Mouse (Mus musculus) intestine, embryonic 15.5 days (tissue): ENCODE data around the gene Ddx25. TPM values are rescaled to one million over a fixed set of nuclear protein-coding genes. Genes with fewer than 3 reads are reported as not detected.

ENCODE experiments used
- ATAC-seq: fragments of 200-750 bp; cut with Nextera tagmentation; 2 replicates; pipeline ENCODE4 v1.8.0; 2017; ENCODE audit warnings: moderate TSS enrichment, moderate library complexity
- H3K27ac ChIP-seq: fragments of 300-500 bp; sonication (generic); 2 replicates; pipeline ENCODE4 v1.5.1; 2015; ENCODE audit warnings: mild to moderate bottlenecking, inconsistent platforms
- H3K27me3 ChIP-seq: fragments of 300-500 bp; sonication (generic); replicated peaks from 2 replicates; pipeline ENCODE4 v1.6.1; 2015; ENCODE audit warnings: inconsistent platforms
- H3K36me3 ChIP-seq: fragments of 300-500 bp; sonication (generic); 2 replicates; pipeline ENCODE4 v1.6.1; 2015; ENCODE audit warnings: inconsistent platforms
- H3K4me1 ChIP-seq: fragments of 300-500 bp; sonication (generic); replicated peaks from 2 replicates; pipeline ENCODE4 v1.6.1; 2015; ENCODE audit warnings: inconsistent platforms
- H3K4me2 ChIP-seq: fragments of 300-500 bp; sonication (generic); replicated peaks from 2 replicates; pipeline ENCODE4 v1.6.1; 2015; ENCODE audit warnings: mild to moderate bottlenecking, inconsistent platforms
- H3K4me3 ChIP-seq: fragments of 300-500 bp; sonication (generic); replicated peaks from 2 replicates; pipeline ENCODE4 v1.5.1; 2015; ENCODE audit warnings: inconsistent platforms
- H3K9ac ChIP-seq: fragments of 300-500 bp; sonication (generic); 2 replicates; pipeline ENCODE4 v1.6.1; 2015; ENCODE audit warnings: inconsistent platforms
- H3K9me3 ChIP-seq: fragments of 300-500 bp; sonication (generic); 2 replicates; pipeline ENCODE4 v1.6.1; 2016; ENCODE audit warnings: inconsistent platforms
- WGBS: fragments of 180-500 bp; shearing (Covaris S2); methylation state at CpG from one replicate; pipeline ENCODE4 v1.1.7; 2015; 5-methylcytosine and 5-hydroxymethylcytosine counted together
- polyA plus RNA-seq: library from polyadenylated mRNA; unstranded; fragments of >200 nt; fragmentation: Nextera tagmentation; extraction: Ambion mirVana; gene quantifications from 2 replicates; pipeline ENCODE4 v1.2.1, GENCODE M21; 2015

Gene Ddx25
- 1.6 and 1.7 TPM in 2 replicates for polyA plus RNA-seq

DNA sequence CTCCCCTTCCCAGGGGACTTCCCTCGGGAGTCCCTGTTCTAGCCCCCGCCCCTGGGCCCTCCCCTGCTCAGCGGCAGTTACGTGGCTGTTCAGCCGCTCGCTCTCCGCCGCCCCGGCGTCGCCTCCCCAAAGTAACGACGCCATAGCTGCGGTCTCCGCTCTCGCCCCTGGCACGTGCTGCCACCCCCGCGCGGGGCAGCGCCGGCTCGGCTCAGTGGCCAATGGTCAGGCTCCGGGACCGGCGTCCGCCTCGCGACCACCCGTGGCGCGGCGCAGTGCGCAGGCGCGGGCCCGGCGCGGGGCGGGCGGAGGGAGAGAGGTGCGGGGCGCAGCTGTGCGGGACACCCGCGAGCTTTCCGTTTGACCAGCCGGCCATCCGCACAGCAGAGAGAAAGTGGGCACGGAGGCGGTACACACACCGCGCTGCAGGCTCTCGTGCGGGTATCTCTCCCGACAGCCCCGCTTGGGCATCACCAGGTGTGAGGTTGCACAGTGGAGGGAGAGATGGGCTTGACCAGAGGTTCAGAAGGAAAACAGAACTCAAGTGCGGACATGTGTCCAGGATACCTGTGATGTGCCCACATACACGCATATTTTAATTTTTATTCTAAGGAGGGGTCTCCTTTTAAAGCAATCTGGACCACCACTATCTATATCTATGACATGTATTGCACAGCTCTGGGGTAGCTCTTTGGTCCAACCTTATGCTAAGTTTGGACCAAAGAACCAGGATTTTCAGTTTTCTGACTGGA, at the start of gene Ddx25, which contains the start of gene Pus3:
Gene Ddx25 (minus strand): TSS at position 272 of the 752 bp plus-strand sequence.
Gene Pus3 (plus strand): TSS at position 339 of the 752 bp plus-strand sequence.
- 0 out of 2 replicates have a peak, but pooled peaks cover 11% of the 10 kb centered on the region for H3K4me1 ChIP-seq
- ATAC-seq = peak; percentile 68
- H3K9ac ChIP-seq = peak within 1 kb of the TSS; percentile 57
- H3K27ac ChIP-seq = 0 out of 2 replicates have a peak within 1 kb of the TSS, but pooled peaks have one; percentile 23
- H3K36me3 ChIP-seq = peaks cover 6% of the 10 kb centered on the region
- H3K27me3 ChIP-seq = no peaks in the 10 kb centered on the region
- H3K9me3 ChIP-seq = no peaks in the 10 kb centered on the region
- H3K4me3 ChIP-seq = peak within 1 kb of the TSS; percentile 61
- peak within 1 kb of the TSS; percentile 99 for H3K4me2 ChIP-seq
- WGBS = 1% methylated on average over 58 of the region's 59 CpGs

DNA sequence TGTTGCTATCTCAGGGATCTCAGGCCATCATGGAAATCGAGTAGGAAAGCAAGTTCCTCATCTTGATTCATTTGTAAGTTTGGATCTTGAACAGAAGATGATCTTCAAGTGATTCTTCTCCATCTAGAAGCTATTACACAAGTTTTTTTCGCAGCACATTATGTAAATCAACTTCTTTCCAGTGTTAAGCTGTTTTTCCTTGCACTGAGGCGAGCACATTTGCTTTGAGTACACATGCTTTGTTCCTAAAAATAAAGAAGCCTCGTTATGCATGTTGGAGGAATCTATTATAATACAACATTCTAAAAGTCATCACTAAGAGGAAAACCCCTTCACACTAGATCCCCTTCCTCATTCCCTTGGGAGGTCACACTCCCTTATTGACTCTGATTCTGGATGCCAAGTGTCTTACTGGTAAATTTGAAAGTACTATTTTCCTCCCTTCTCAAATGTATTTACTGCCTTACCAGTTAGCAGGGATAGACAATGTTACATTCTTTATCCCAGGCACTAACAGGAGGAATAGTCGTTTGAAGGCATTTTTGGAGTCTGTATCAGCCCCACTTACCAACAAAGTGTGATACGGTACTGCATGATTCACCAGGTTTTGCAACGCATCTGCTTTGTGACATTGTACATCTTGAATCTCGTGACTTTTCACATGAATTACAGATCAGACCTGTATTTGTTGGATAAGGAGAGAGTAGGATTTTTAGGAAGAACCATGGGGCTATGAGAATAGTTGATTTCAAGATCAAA, 49.5 kb upstream of the Ddx25 start:
- H3K4me3 ChIP-seq = no peak overlapping the region
- no peaks in the 10 kb centered on the region for H3K36me3 ChIP-seq
- no peak overlapping the region for H3K27ac ChIP-seq
- H3K9me3 ChIP-seq = no peaks in the 10 kb centered on the region
- no peak overlapping the region for H3K9ac ChIP-seq
- 69% methylated on average over 8 of the region's 8 CpGs for WGBS
- H3K4me2 ChIP-seq = no peak overlapping the region
- H3K4me1 ChIP-seq = no peaks in the 10 kb centered on the region
- no peak for ATAC-seq
- no peaks in the 10 kb centered on the region for H3K27me3 ChIP-seq

DNA sequence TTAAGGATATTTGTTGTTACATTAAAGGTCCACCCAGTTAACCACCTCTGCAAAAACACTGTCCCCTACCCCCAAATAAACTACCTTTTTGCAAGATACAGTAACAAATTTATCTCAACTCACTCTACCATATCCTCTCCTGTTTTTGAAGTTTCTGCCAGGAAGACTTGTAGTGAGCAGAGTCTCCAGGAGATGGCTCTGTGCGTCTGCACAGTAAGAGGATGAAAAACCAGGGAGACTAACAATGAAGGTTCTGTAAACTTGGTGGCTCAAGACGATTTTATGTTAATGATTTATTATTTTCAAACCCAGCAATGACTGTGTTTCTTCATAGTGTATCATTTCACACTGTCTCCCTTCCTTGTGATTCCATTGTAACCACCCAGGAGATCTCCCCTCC, 34.6 kb upstream of the Ddx25 start:
- no peaks in the 10 kb centered on the region for H3K36me3 ChIP-seq
- WGBS = 12% methylated on average over 2 of the region's 2 CpGs

DNA sequence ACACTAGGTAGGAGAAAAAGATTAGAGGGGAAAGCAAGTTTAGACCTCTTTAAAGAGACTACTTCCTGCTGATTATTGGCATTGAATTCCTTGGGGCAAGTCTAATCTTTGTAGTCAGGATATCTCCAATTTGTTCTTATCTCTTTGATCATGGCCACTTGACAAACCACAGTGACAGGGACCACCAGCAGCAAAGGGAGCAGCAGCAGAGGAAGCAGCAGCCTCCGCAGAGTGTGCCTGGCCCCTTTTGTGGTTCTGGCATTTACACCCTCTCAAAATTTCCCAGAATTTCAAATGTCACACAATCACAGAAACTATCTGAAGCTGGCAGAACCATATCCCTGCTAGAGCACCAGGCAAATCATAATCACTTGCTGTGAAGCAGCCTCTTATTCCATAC, 29.3 kb upstream of the Ddx25 start:
- Histone ChIP-seq H3K9ac (no peak overlapping the region), H3K36me3 (no peaks in the 10 kb centered on the region), H3K27me3 (no peaks in the 10 kb centered on the region), H3K4me2 (no peak overlapping the region), H3K4me3 (no peak overlapping the region), H3K4me1 (no peaks in the 10 kb centered on the region), H3K27ac (no peak overlapping the region), H3K9me3 (no peaks in the 10 kb centered on the region)
- WGBS = 36% methylated on average over 1 of the region's 1 CpGs
- ATAC-seq = no peak

More for the DNA sequence above, 34.6 kb upstream of the Ddx25 start:
- Histone ChIP-seq H3K27me3 (no peaks in the 10 kb centered on the region), H3K4me1 (no peaks in the 10 kb centered on the region), H3K9me3 (no peaks in the 10 kb centered on the region), H3K27ac (no peak overlapping the region), H3K9ac (no peak overlapping the region), H3K4me2 (no peak overlapping the region), H3K4me3 (no peak overlapping the region)
- ATAC-seq = no peak

DNA sequence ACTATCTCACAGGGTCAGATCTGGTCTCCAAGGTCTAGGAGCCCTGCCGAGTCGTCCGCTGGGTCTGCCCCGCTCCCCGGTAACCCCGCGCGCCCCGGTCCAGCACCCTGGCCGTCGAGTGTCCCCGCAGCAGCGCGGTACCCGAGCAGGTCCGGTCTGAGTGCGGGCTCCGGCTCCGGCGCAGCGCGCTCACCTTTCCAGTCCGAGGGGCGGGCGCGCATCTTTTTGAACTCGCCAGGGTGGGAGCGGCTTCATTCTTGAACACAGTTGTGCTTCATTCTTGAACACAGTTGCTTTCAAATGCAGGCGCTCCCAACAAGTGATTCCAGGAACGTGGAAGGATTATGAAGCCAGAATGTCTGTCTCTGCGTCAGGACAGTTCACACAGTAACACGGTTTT, 16.1 kb upstream of the Ddx25 start:
- Histone ChIP-seq H3K27me3 (peaks cover 3% of the 10 kb centered on the region), H3K4me2 (peak overlapping the region; percentile 58), H3K36me3 (no peaks in the 10 kb centered on the region), H3K27ac (no peak overlapping the region), H3K4me3 (peak overlapping the region; percentile 25; the same call in 1 of the 2 replicates), H3K4me1 (no peaks in the 10 kb centered on the region), H3K9me3 (no peaks in the 10 kb centered on the region), H3K9ac (no peak overlapping the region)
- WGBS = 7% methylated on average over 32 of the region's 32 CpGs
- ATAC-seq = no peak

DNA sequence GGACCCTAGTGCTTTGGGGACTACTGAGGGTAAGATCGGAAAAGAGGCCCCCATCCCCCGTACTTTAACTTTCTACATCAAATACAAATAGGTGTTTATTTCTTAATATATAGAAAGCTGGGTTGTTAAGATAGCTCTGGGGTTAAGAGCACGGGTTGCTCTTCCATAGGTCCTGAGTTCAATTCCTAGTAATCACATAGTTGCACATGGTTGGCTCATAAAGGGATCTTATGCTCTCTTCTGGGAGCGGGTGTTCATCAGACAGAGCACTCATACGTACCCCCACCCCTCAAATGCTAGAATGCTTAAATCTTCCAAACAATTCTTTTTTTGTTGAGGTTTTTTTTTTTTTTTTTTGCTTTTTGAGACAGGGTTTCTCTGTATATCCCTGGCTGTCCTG, 12.3 kb upstream of the Ddx25 start:
- Histone ChIP-seq H3K27ac (no peak overlapping the region), H3K4me1 (peaks cover 3% of the 10 kb centered on the region; the same call in 1 of the 2 replicates), H3K4me2 (peak overlapping the region; percentile 57), H3K36me3 (peaks cover 7% of the 10 kb centered on the region; the same call in 1 of the 2 replicates), H3K9me3 (no peaks in the 10 kb centered on the region), H3K9ac (no peak overlapping the region), H3K27me3 (peaks cover 3% of the 10 kb centered on the region), H3K4me3 (peak overlapping the region; percentile 81)
- 14% methylated on average over 5 of the region's 5 CpGs for WGBS
- peak; percentile 6; the same call in 1 of the 2 replicates for ATAC-seq

DNA sequence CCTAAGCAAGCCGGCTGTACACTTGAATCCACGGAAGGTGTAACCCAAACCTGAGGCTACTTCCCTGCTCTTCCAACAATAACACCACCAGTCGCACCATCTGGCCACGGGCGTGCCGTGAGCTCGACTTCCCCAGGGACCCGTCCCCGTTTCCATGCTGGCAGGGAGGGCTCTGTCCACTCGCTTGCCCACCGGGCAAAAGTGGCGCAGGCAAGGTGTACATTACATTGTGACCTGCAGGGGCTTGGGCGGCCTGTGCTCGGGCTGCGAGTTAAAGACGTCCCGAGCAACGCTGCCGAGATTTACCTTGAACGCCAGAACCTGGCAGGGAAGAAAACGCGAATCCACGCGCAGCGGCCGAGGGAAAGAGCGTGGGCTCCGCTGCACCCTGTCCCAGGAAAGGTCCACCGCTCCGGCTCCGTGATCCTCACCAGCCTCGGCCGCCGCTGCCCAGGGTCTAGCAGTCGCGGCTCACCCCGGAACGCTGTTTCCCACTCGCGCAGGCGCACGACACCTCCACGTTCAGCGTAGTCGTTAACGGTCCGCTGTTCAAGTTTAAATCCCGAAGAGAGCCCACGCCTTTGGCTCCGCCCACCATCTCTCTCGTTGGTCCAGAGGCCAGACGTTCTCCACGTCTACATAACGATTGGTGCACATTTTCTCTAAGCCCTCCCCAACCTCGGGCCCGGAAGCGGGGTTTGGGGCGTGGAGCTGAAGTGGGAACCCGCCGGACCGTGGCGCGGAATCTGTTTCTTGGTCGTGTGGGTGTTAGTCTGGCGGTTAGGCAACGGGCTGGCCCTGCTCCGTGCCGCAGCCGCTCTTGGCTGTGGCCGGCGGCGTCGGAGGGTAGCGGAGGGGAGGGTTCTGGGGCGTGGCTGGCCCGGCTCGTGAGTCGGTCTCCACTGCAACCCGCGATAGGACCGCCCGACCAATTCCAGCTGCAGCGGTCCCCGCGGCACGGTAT, 11.5 kb upstream of the Ddx25 start, which contains the start of the genes Pate2 and Hyls1:
Gene Pate2 (plus strand): TSS at position 714 of the 964 bp plus-strand sequence.
Gene Hyls1 (minus strand): TSS at position 828 of the 964 bp plus-strand sequence.
- Histone ChIP-seq H3K4me3 (peak within 1 kb of the TSS; percentile 81), H3K36me3 (peaks cover 7% of the 10 kb centered on the region; the same call in 1 of the 2 replicates), H3K9ac (peak within 1 kb of the TSS; percentile 87), H3K27ac (peak within 1 kb of the TSS; percentile 93), H3K27me3 (peaks cover 3% of the 10 kb centered on the region), H3K4me1 (peaks cover 3% of the 10 kb centered on the region; the same call in 1 of the 2 replicates), H3K9me3 (no peaks in the 10 kb centered on the region), H3K4me2 (peak within 1 kb of the TSS; percentile 79)
- under 1% methylated on average over 86 of the region's 86 CpGs for WGBS
- peak; percentile 99 for ATAC-seq

DNA sequence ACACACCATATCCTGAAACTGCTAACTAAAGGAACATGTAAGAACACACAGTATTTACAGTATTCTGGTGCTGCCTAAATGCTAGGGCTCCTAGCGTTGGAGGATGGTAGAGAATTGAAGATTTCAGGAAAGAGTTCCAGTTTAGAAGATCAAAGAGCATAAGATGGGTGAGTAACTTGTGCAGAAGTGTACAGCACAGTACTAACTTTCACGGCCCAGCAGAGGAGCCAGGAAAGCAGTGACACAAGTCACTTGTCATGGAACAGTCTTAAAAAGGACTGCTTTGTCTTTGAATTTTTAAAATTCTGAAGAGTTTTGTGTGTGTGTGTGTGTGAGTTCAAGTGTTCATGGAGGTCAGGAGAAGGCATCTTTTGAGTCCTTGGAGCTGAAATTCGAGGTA, 9.7 kb upstream of the Ddx25 start:
- Histone ChIP-seq H3K4me2 (no peak overlapping the region), H3K9ac (no peak overlapping the region), H3K36me3 (peaks cover 7% of the 10 kb centered on the region; the same call in 1 of the 2 replicates), H3K27me3 (no peaks in the 10 kb centered on the region), H3K4me3 (no peak overlapping the region), H3K9me3 (no peaks in the 10 kb centered on the region), H3K4me1 (peaks cover 3% of the 10 kb centered on the region; the same call in 1 of the 2 replicates), H3K27ac (no peak overlapping the region)
- no peak for ATAC-seq
- 89% methylated on average over 3 of the region's 3 CpGs for WGBS

DNA sequence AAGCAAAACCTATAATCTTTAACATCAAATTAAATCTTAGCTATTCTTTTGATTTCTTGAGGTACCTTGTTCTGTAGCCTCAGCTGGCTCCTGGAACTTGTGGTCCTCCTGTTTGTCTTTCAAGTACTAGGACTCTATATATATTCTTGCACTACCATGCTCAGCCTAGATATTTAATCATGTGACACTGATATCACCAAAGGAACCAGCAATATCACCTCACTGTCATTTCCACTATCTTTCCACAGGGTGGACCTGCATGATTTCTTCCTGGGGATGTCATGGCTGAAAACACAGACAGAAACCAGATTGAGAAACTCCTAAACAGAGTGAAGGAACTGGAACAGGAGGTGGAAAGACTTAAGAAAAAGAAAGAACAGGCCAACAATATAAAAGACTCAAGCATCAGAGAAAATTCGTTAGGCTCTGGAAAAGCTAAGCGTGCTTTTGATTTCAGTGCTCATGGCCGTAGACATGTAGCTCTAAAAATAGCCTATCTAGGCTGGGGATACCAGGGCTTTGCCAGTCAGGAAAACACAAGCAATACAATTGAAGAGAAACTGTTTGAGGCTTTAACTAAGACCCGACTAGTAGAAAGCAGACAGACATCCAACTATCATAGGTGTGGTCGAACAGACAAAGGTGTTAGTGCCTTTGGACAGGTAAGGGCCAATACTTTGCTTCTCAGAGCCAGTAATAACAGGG, 6.4 kb upstream of the Ddx25 start:
- Histone ChIP-seq H3K27ac (no peak overlapping the region), H3K4me2 (no peak overlapping the region), H3K4me1 (peaks cover 8% of the 10 kb centered on the region; the same call in 1 of the 2 replicates), H3K9me3 (no peaks in the 10 kb centered on the region), H3K36me3 (peaks cover 13% of the 10 kb centered on the region), H3K4me3 (no peak overlapping the region), H3K9ac (no peak overlapping the region), H3K27me3 (no peaks in the 10 kb centered on the region)
- 91% methylated on average over 5 of the region's 5 CpGs for WGBS
- ATAC-seq = no peak

DNA sequence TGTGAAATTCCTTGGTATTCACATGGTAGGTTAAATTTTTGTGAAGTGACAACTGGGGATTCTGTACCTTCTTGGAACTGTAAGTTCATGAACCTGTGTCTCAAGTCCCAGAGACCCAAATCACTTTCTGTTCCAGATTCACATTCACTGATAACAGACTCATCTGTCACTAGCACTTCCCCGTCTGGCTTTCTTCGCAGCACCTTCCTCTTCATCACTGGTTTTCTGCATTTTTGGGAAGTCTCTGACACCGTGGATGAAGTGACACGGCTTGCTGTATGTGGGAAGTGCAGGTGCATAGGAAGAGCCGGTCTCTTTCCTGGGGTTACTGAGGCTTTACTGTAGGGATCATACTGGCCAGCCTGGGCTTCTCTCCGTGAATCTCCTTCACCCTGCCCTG, 3.3 kb upstream of the Ddx25 start:
- H3K27me3 ChIP-seq = no peaks in the 10 kb centered on the region
- ATAC-seq = no peak

DNA sequence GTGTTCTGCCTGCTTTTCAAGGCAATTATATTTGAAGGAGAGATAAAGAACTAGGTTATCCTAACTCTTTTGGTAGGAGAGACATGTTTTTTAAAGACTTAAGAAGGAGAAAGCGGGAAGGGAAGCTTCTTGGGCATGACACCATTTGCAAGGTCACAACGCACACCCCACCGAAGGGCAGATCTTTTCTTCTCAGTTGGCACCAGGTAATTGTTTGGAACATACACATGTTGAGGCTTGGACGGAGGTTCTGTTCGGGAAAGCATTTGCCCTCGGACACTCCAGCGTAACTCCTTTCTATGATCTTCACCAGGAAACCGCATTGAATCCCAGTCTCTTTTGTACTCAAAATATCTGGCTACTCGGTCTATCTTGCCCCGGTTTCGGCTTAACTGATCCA, 2.7 kb upstream of the Ddx25 start:
- no peaks in the 10 kb centered on the region for H3K9me3 ChIP-seq
- peaks cover 6% of the 10 kb centered on the region for H3K36me3 ChIP-seq
- no peak for ATAC-seq
- H3K27ac ChIP-seq = no peak overlapping the region
- H3K4me1 ChIP-seq = 0 out of 2 replicates have a peak, but pooled peaks cover 11% of the 10 kb centered on the region
- WGBS = 95% methylated on average over 11 of the region's 11 CpGs
- no peak overlapping the region for H3K4me3 ChIP-seq
- no peaks in the 10 kb centered on the region for H3K27me3 ChIP-seq
- H3K9ac ChIP-seq = no peak overlapping the region
- H3K4me2 ChIP-seq = no peak overlapping the region

More for the DNA sequence above, 3.3 kb upstream of the Ddx25 start:
- Histone ChIP-seq H3K4me1 (peaks cover 13% of the 10 kb centered on the region; the same call in 1 of the 2 replicates), H3K9me3 (no peaks in the 10 kb centered on the region), H3K4me3 (no peak overlapping the region), H3K9ac (no peak overlapping the region), H3K27ac (no peak overlapping the region), H3K36me3 (peaks cover 10% of the 10 kb centered on the region), H3K4me2 (no peak overlapping the region)
- WGBS = 87% methylated on average over 6 of the region's 6 CpGs
